Mouse (Mus musculus) lung, adult 2 months (tissue): ENCODE measurements at regions not wholly inside any gene's neighbourhood (a gene's known extent, or its start where the extent isn't known, plus 50 kb on each side); places are given as distances from the start of the nearest gene placed in this dataset.

ENCODE experiments used
- CTCF ChIP-seq: fragments of 200-500 bp; IDR thresholded peaks from 2 replicates; pipeline ENCODE4 v1.5.1; 2011; ENCODE audit warnings: mild to moderate bottlenecking, low read length, control low read depth; ENCODE audit not compliant: insufficient read depth
- POLR2A ChIP-seq: fragments of 200-500 bp; IDR thresholded peaks from 2 replicates; pipeline ENCODE4 v1.6.1; 2011; ENCODE audit warnings: low read depth, mild to moderate bottlenecking, control low read depth, low read length, borderline replicate concordance; ENCODE audit errors: extremely low read depth

DNA sequence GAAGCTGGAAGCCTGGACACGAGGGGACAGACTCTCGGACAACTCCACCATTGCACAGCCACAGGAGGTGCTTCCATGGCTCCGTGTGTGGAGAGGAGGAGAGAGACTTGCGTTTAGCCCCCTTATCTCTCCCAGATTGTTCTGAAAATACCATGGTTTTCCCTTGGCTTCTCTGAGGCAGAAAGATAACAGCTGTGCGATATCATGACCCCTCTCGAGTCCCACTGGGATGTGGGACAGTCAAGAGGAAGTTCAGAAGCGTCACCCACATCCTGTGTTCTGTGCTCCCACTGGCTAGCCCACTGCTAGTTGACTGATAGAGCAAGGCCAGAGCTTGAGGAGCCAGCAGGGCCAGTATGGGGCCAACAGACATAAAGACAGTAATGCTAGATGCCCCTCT is 84.1 kb upstream of the Mrps22 start:
- no peak for TF ChIP-seq POLR2A
- no peak for TF ChIP-seq CTCF
